Mouse (Mus musculus): ENCODE data around the gene Chrm5. TPM values are rescaled to one million over a fixed set of nuclear protein-coding genes. Genes with fewer than 3 reads are reported as not detected.

Chrm5 gene
- polyA plus RNA-seq (2015; fragmentation: Nextera tagmentation; extraction: Ambion mirVana), result 0.10 TPM in 2 replicates

- Histone ChIP-seq H3K4me1 (ENCODE audit: insufficient read depth, low read length) (peaks cover 9% of the 10 kb centered on the region), H3K9ac (replicated peaks; ENCODE audit: low read length) (no peak within 1 kb of the TSS), H3K4me3 (ENCODE audit: low read length) (no peak within 1 kb of the TSS), H3K27me3 (ENCODE audit: insufficient read depth, low read length) (no peaks in the 10 kb centered on the region), H3K9me3 (ENCODE audit: low read length) (no peaks in the 10 kb centered on the region), H3K36me3 (ENCODE audit: insufficient read depth, low read length) (no peaks in the 10 kb centered on the region), H3K4me2 (replicated peaks; ENCODE audit: low read depth, low read length) (no peak within 1 kb of the TSS), H3K27ac (ENCODE audit: low read length) (no peak within 1 kb of the TSS)
- ATAC-seq (ENCODE audit: low FRiP score, low TSS enrichment), result no peak
- WGBS, result 87% methylated on average over 5 of the region's 5 CpGs
Observed at GRCm38 (mm10) chr2:112480669-112481068, at the start of gene Chrm5. Chrm5 (minus strand) TSS chr2:112480769.

DNA sequence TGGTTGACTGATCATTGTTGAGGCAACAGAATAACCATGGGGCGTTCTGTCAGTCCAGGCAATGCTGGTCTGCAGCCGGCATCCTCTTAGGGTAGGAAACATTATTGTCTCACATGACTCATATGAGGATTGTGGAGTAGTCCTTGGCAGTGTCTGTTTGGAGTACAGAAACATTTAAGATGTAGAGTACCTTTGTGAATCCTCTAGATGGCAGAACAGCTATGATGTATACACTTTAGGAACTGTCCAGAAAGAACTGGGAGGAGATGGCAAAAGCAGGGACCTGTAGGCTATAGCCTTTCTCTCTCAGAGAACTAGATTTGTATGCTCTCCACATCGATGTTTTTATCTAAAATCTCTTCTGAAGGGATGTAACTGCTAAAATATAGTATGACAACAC lies 46.4 kb upstream of the Chrm5 start:
- 94% methylated on average over 3 of the region's 3 CpGs for WGBS

DNA sequence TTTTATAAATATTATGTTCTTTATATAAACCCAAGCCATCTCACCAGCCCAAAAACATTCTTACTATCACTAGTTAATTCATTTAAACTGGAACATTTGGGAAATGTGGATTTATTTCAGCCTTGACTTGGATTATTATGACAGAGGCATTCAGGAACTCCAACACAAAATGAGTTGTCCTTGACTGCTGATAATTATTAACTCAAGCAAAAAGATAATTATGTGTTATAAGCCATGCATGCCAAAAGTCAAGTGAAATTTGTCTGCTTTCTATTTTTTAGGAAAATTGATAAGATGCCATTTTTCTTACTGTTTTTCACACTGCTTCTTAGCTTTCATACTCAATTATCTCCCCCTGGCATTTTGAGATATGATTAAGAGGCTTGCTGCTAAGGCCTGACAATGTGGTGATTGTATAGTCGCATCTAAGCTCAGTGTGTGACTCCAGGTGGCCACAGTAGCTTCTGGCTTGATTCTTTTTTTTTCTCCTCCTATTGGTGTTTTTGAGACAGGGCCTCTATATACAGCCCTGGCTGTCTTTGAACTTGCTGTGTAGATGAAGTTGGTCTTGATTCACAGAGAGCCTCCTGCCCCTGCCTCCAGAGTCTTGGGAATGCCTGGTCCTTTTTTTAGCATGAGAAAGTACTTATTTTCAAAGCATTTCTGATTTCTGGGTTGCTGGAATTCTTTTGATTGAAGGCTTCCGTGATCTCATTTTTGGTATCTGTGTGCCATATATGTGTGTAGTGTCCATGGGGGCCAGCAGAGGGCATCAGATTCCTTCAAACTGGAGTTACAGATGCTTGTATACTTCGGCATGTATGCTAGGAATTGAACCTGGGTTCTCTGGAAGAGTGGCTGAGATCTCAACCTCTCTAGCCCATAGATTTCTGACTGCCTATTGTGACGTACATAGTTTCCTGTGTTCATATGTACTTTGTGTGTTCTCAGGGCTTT lies 40.2 kb upstream of the Chrm5 start:
- Histone ChIP-seq H3K36me3 (ENCODE audit: insufficient read depth, low read length) (0 out of 2 replicates have a peak, but pooled peaks cover 3% of the 10 kb centered on the region), H3K4me2 (replicated peaks; ENCODE audit: low read depth, low read length) (no peak overlapping the region), H3K9me3 (ENCODE audit: low read length) (no peaks in the 10 kb centered on the region), H3K9ac (replicated peaks; ENCODE audit: low read length) (no peak overlapping the region), H3K27ac (ENCODE audit: low read length) (no peak overlapping the region), H3K27me3 (ENCODE audit: insufficient read depth, low read length) (no peaks in the 10 kb centered on the region), H3K4me1 (ENCODE audit: insufficient read depth, low read length) (no peaks in the 10 kb centered on the region), H3K4me3 (ENCODE audit: low read length) (no peak overlapping the region)
- 90% methylated on average over 4 of the region's 4 CpGs for WGBS
- no peak for ATAC-seq (ENCODE audit: low FRiP score, low TSS enrichment)

More for the DNA sequence above, 46.4 kb upstream of the Chrm5 start:
- Histone ChIP-seq H3K4me3 (ENCODE audit: low read length) (no peak overlapping the region), H3K27me3 (ENCODE audit: insufficient read depth, low read length) (no peaks in the 10 kb centered on the region), H3K9ac (replicated peaks; ENCODE audit: low read length) (no peak overlapping the region), H3K4me1 (ENCODE audit: insufficient read depth, low read length) (no peaks in the 10 kb centered on the region), H3K4me2 (replicated peaks; ENCODE audit: low read depth, low read length) (no peak overlapping the region), H3K9me3 (ENCODE audit: low read length) (no peaks in the 10 kb centered on the region), H3K27ac (ENCODE audit: low read length) (no peak overlapping the region), H3K36me3 (ENCODE audit: insufficient read depth, low read length) (no peaks in the 10 kb centered on the region)
- ATAC-seq (ENCODE audit: low FRiP score, low TSS enrichment), result no peak

DNA sequence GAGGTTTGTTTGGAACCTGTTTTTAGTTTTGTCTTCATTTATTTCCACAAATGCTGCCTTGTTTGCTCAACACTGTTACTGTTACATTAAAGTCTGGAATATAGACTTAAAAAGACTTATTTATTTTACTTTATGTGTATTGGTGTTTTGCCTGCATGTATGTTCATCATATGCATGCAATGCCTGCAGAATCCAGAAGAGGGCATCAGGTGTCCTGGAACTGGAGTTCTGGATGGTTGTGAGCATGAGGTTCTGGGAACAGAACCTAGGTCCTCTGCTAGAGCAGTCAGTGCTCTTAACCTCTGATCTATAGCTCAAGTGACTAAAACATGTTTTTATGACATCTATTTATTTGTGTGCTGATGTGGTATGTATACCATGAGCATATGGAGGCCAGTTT lies 38.0 kb upstream of the Chrm5 start:
- H3K27ac ChIP-seq (ENCODE audit: low read length), result no peak overlapping the region
- H3K36me3 ChIP-seq (ENCODE audit: insufficient read depth, low read length), result 0 out of 2 replicates have a peak, but pooled peaks cover 3% of the 10 kb centered on the region
- no peaks in the 10 kb centered on the region for H3K4me1 ChIP-seq (ENCODE audit: insufficient read depth, low read length)
- H3K4me3 ChIP-seq (ENCODE audit: low read length), result no peak overlapping the region
- no peak for ATAC-seq (ENCODE audit: low FRiP score, low TSS enrichment)
- H3K4me2 ChIP-seq (replicated peaks; ENCODE audit: low read depth, low read length), result no peak overlapping the region
- H3K9me3 ChIP-seq (ENCODE audit: low read length), result no peaks in the 10 kb centered on the region
- H3K27me3 ChIP-seq (ENCODE audit: insufficient read depth, low read length), result no peaks in the 10 kb centered on the region
- no peak overlapping the region for H3K9ac ChIP-seq (replicated peaks; ENCODE audit: low read length)

DNA sequence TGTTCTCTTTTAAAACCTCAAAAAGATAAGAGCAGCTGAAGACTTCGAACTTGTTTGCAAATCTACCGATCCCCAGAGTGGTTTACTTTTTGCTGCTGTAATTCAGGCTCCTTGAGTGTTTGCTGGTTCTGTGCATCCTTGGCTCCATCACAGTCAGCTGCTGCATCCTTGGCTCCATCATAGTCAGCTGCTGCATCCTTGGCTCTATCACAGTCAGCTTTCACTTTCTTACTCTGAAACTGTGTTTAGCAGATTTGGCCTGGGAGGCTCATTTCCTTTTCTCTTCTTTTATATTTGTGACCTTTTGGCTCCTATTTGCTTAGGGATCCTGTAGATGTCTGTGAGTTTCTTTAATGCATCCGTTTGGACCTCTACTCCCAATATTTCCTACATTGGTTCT lies 36.6 kb upstream of the Chrm5 start:
- Histone ChIP-seq H3K27me3 (ENCODE audit: insufficient read depth, low read length) (no peaks in the 10 kb centered on the region), H3K36me3 (ENCODE audit: insufficient read depth, low read length) (0 out of 2 replicates have a peak, but pooled peaks cover 3% of the 10 kb centered on the region), H3K4me1 (ENCODE audit: insufficient read depth, low read length) (no peaks in the 10 kb centered on the region), H3K4me2 (replicated peaks; ENCODE audit: low read depth, low read length) (no peak overlapping the region), H3K9me3 (ENCODE audit: low read length) (no peaks in the 10 kb centered on the region), H3K4me3 (ENCODE audit: low read length) (no peak overlapping the region), H3K27ac (ENCODE audit: low read length) (no peak overlapping the region), H3K9ac (replicated peaks; ENCODE audit: low read length) (no peak overlapping the region)
- 90% methylated on average over 3 of the region's 3 CpGs for WGBS
- ATAC-seq (ENCODE audit: low FRiP score, low TSS enrichment), result no peak

DNA sequence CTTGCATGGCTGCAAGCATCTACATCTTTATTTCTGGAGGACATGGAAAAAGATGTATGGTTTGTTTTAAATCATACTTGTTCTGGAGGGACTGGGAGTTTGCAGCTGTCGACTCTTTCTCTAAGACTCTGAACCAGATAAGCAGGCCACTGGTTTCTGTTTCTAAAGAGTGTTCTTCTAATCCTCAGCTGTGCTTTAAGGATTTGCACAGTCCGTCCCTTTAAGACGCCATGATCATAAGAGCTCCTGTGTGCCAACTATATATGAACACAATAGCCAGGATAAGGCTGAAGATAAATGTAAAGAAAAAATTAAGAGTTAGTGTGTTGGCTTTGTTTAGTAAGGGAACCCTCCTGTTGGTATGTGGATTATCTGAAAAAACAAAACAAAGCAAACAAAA lies 36.2 kb upstream of the Chrm5 start:
- Histone ChIP-seq H3K27me3 (ENCODE audit: insufficient read depth, low read length) (no peaks in the 10 kb centered on the region), H3K9me3 (ENCODE audit: low read length) (no peaks in the 10 kb centered on the region), H3K4me3 (ENCODE audit: low read length) (no peak overlapping the region), H3K36me3 (ENCODE audit: insufficient read depth, low read length) (0 out of 2 replicates have a peak, but pooled peaks cover 3% of the 10 kb centered on the region), H3K9ac (replicated peaks; ENCODE audit: low read length) (no peak overlapping the region), H3K4me1 (ENCODE audit: insufficient read depth, low read length) (no peaks in the 10 kb centered on the region), H3K4me2 (replicated peaks; ENCODE audit: low read depth, low read length) (no peak overlapping the region), H3K27ac (ENCODE audit: low read length) (no peak overlapping the region)
- 88% methylated on average over 3 of the region's 3 CpGs for WGBS
- ATAC-seq (ENCODE audit: low FRiP score, low TSS enrichment), result no peak

GRCm38 (mm10) chr2:112513036-112513435 lies 32.5 kb upstream of the Chrm5 start:
- Histone ChIP-seq H3K27ac (ENCODE audit: low read length) (no peak overlapping the region), H3K36me3 (ENCODE audit: insufficient read depth, low read length) (no peaks in the 10 kb centered on the region), H3K9ac (replicated peaks; ENCODE audit: low read length) (no peak overlapping the region), H3K4me3 (ENCODE audit: low read length) (no peak overlapping the region), H3K4me2 (replicated peaks; ENCODE audit: low read depth, low read length) (no peak overlapping the region), H3K9me3 (ENCODE audit: low read length) (no peaks in the 10 kb centered on the region), H3K27me3 (ENCODE audit: insufficient read depth, low read length) (no peaks in the 10 kb centered on the region), H3K4me1 (ENCODE audit: insufficient read depth, low read length) (no peaks in the 10 kb centered on the region)
- 100% methylated on average over 1 of the region's 1 CpGs for WGBS
- ATAC-seq (ENCODE audit: low FRiP score, low TSS enrichment), result no peak

DNA sequence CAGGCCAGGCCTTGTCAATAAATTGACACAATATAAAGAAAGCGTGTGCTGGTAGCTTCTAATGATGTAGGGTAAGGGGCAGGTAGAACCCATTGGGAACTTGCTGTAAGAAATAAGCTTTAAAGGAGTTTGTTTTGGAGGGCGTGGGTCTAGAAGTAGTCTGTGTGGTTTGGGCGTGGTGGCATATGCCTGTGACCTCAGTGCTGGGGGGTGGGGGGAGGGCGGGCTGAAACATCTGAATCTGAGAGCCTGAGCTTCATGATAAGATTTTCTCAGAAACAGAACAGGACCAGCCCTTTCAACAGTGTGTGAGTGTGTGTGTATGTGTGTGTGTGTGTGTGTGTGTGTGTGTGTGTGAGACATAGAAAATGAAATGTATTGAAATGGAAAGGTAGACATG lies 29.6 kb upstream of the Chrm5 start:
- Histone ChIP-seq H3K4me3 (ENCODE audit: low read length) (no peak overlapping the region), H3K9me3 (ENCODE audit: low read length) (no peaks in the 10 kb centered on the region), H3K27me3 (ENCODE audit: insufficient read depth, low read length) (no peaks in the 10 kb centered on the region), H3K36me3 (ENCODE audit: insufficient read depth, low read length) (no peaks in the 10 kb centered on the region), H3K4me1 (ENCODE audit: insufficient read depth, low read length) (no peaks in the 10 kb centered on the region), H3K9ac (replicated peaks; ENCODE audit: low read length) (no peak overlapping the region), H3K4me2 (replicated peaks; ENCODE audit: low read depth, low read length) (no peak overlapping the region), H3K27ac (ENCODE audit: low read length) (no peak overlapping the region)
- no peak for ATAC-seq (ENCODE audit: low FRiP score, low TSS enrichment)
- 97% methylated on average over 4 of the region's 4 CpGs for WGBS

GRCm38 (mm10) chr2:112507444-112507843 lies 26.9 kb upstream of the Chrm5 start:
- WGBS, result 93% methylated on average over 1 of the region's 1 CpGs
- H3K27ac ChIP-seq (ENCODE audit: low read length), result no peak overlapping the region
- no peaks in the 10 kb centered on the region for H3K27me3 ChIP-seq (ENCODE audit: insufficient read depth, low read length)
- H3K36me3 ChIP-seq (ENCODE audit: insufficient read depth, low read length), result no peaks in the 10 kb centered on the region
- H3K4me1 ChIP-seq (ENCODE audit: insufficient read depth, low read length), result no peaks in the 10 kb centered on the region
- H3K4me2 ChIP-seq (replicated peaks; ENCODE audit: low read depth, low read length), result no peak overlapping the region
- no peaks in the 10 kb centered on the region for H3K9me3 ChIP-seq (ENCODE audit: low read length)
- no peak for ATAC-seq (ENCODE audit: low FRiP score, low TSS enrichment)
- H3K9ac ChIP-seq (replicated peaks; ENCODE audit: low read length), result no peak overlapping the region
- no peak overlapping the region for H3K4me3 ChIP-seq (ENCODE audit: low read length)

GRCm38 (mm10) chr2:112506841-112507435 lies 26.4 kb upstream of the Chrm5 start:
- ATAC-seq (ENCODE audit: low FRiP score, low TSS enrichment), result no peak
- no peak overlapping the region for H3K4me2 ChIP-seq (replicated peaks; ENCODE audit: low read depth, low read length)
- no peaks in the 10 kb centered on the region for H3K4me1 ChIP-seq (ENCODE audit: insufficient read depth, low read length)
- no peaks in the 10 kb centered on the region for H3K27me3 ChIP-seq (ENCODE audit: insufficient read depth, low read length)
- 83% methylated on average over 5 of the region's 5 CpGs for WGBS
- no peaks in the 10 kb centered on the region for H3K36me3 ChIP-seq (ENCODE audit: insufficient read depth, low read length)
- H3K4me3 ChIP-seq (ENCODE audit: low read length), result no peak overlapping the region
- H3K9me3 ChIP-seq (ENCODE audit: low read length), result no peaks in the 10 kb centered on the region
- H3K27ac ChIP-seq (ENCODE audit: low read length), result no peak overlapping the region
- no peak overlapping the region for H3K9ac ChIP-seq (replicated peaks; ENCODE audit: low read length)

Measured in kidney, embryonic 16.5 days (tissue).